ENCODE assay signal across 32 mouse cellular contexts in the genomic region with DNA sequence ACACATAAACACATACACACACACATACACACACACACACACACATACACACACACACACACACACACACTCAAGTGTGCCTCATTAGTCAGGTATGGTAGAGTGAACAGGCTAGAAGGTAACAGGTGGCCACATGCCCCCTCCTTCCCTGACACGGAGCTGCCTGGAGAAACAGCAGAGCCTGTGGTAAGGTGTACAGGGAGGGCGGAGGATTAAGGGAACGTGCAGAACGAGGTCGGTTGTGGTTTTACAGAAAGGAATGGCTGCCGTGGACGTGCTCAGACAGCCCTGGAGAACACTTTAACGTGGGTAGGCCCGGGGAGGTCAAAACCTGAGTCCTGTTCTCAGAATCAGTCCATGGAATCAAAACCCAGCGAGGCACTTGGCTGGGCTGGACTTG.
"Had no signal": no experiment of that assay in that cellular context is flagged by ENCODE, and none has a peak within 500 bp of the region (broad histone marks: within the 10 kb centered on the region; RNA-seq: fewer than 3 reads in every experiment).

No protein-coding gene starts in this region.

- H3K27ac ChIP-seq: limb, embryonic 10.5 days; limb, embryonic 12.5 days; limb, embryonic 13.5 days; limb, embryonic 15.5 days; liver, embryonic 12.5 days; liver, embryonic 13.5 days; liver, embryonic 14.5 days; liver, embryonic 15.5 days; lung, embryonic 15.5 days; macrophage; midbrain, embryonic 10.5 days; midbrain, embryonic 12.5 days; midbrain, embryonic 13.5 days; midbrain, embryonic 15.5 days; neural tube, embryonic 12.5 days had no signal

- H3K9me3 ChIP-seq: limb, embryonic 10.5 days; limb, embryonic 12.5 days; limb, embryonic 13.5 days; limb, embryonic 15.5 days; liver, embryonic 12.5 days; liver, embryonic 13.5 days; liver, embryonic 15.5 days; lung, embryonic 15.5 days; midbrain, embryonic 10.5 days; midbrain, embryonic 12.5 days; midbrain, embryonic 13.5 days; midbrain, embryonic 15.5 days; neural tube, embryonic 12.5 days had no signal

- DNase-seq: left cerebral cortex, postnatal 4 days; liver; liver, embryonic 13.5 days; liver, postnatal 0 days; lung, adult 18-20 months; lung, adult 2 months; lung, embryonic 14.5 days; lung, postnatal 10 days; lung, postnatal 14 days; lung, postnatal 36 days; lung, postnatal 4 days; midbrain, embryonic 14.5 days had no signal

- H3K4me2 ChIP-seq: limb, embryonic 12.5 days; limb, embryonic 13.5 days; limb, embryonic 15.5 days; liver, embryonic 11.5 days; liver, embryonic 12.5 days; liver, embryonic 13.5 days; liver, embryonic 15.5 days; lung, embryonic 14.5 days; lung, embryonic 15.5 days; midbrain, embryonic 11.5 days; midbrain, embryonic 12.5 days; midbrain, embryonic 13.5 days; midbrain, embryonic 15.5 days; neural tube, embryonic 12.5 days had no signal

- H3K27me3 ChIP-seq: limb, embryonic 13.5 days; limb, embryonic 15.5 days; liver, embryonic 13.5 days; liver, embryonic 15.5 days; lung, embryonic 15.5 days; neural tube, embryonic 12.5 days had no signal

- H3K4me1 ChIP-seq: limb, embryonic 12.5 days; limb, embryonic 13.5 days; limb, embryonic 15.5 days; liver, embryonic 12.5 days; liver, embryonic 13.5 days; liver, embryonic 15.5 days; lung, embryonic 15.5 days; megakaryocyte, embryonic 14.5 days; midbrain, embryonic 13.5 days; midbrain, embryonic 15.5 days; neural tube, embryonic 12.5 days had no signal

- H3K36me3 ChIP-seq: limb, embryonic 10.5 days; limb, embryonic 12.5 days; limb, embryonic 13.5 days; limb, embryonic 15.5 days; liver, embryonic 12.5 days; liver, embryonic 13.5 days; liver, embryonic 15.5 days; lung, embryonic 15.5 days; midbrain, embryonic 10.5 days; midbrain, embryonic 12.5 days; midbrain, embryonic 13.5 days; midbrain, embryonic 15.5 days; neural tube, embryonic 12.5 days had no signal

- H3K9ac ChIP-seq: limb, embryonic 12.5 days; limb, embryonic 13.5 days; limb, embryonic 15.5 days; liver, embryonic 12.5 days; liver, embryonic 13.5 days; liver, embryonic 14.5 days; liver, embryonic 15.5 days; liver, postnatal 0 days; lung, embryonic 14.5 days; lung, embryonic 15.5 days; midbrain, embryonic 12.5 days; midbrain, embryonic 13.5 days; midbrain, embryonic 15.5 days; neural tube, embryonic 12.5 days had no signal

- H3K4me3 ChIP-seq: limb, embryonic 10.5 days; limb, embryonic 12.5 days; limb, embryonic 13.5 days; limb, embryonic 15.5 days; liver, embryonic 12.5 days; liver, embryonic 13.5 days; liver, embryonic 15.5 days; lung, embryonic 15.5 days; megakaryocyte, embryonic 14.5 days; midbrain, embryonic 10.5 days; midbrain, embryonic 12.5 days; midbrain, embryonic 13.5 days; midbrain, embryonic 15.5 days; myocyte; neural tube, embryonic 12.5 days had no signal

- ATAC-seq: liver, embryonic 12.5 days; liver, postnatal 0 days; lung, postnatal 0 days; midbrain, embryonic 13.5 days; midbrain, embryonic 15.5 days; midbrain, embryonic 16.5 days had no signal
